Mouse (Mus musculus) thymus, postnatal 36 days (tissue): Measurements from ENCODE around the gene Lbr.

Experiments used
- DNase-seq, 2 experiments: peaks; one replicate each; pipeline ENCODE4 v3.0.0; 2022; ENCODE audit warnings: mixed read lengths in 2 of 2

The Lbr gene

GRCm38 (mm10) chr1:181851521-181852310 lies 8.9 kb upstream of the Lbr start:
- DNase-seq, result peak in 1 of 2 experiments; percentile 23

- DNase-seq, result no peak
Measured at GRCm38 (mm10) chr1:181850441-181850840, 7.6 kb upstream of the Lbr start.

- no peak for DNase-seq
Measured at GRCm38 (mm10) chr1:181848210-181848609, 5.4 kb upstream of the Lbr start.

DNA sequence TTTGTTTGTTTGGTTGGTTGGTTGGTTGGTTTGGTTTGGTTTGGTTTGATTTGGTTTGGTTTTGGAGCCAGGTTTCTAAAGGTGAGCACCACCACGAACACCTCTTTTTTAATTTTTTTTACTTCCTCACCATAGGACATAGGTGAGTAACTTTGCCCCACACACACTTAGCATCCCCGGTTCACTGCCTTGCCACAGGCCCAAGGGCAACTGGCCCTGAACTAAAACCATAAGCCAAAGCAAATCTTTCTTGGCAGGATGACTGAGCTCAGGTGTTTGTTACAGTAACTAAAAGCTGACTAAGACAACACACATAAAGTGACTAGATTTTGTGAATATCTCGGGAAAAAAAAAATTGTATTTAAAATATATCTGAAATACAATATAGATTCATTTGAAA lies 4.5 kb upstream of the Lbr start:
- no peak for DNase-seq

DNA sequence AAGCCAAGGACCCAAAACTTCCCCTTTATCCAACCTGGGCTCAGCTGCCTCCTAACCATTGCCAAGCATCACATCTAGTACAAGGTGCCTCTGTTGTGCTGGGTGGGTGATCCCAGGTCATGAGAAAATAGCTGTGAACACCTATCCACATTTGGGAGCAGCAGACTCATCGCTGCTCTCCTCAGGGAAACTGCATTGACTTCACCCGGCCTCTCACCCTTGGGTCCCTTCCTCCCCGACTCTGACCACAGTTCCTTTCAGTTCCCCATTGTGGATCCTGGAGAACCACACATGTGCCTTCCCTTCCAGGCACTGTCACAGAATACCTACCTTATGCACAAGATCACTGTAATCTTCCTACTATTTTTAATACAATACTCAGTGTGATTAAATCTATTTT lies 2.9 kb upstream of the Lbr start:
- DNase-seq, result no peak

DNA sequence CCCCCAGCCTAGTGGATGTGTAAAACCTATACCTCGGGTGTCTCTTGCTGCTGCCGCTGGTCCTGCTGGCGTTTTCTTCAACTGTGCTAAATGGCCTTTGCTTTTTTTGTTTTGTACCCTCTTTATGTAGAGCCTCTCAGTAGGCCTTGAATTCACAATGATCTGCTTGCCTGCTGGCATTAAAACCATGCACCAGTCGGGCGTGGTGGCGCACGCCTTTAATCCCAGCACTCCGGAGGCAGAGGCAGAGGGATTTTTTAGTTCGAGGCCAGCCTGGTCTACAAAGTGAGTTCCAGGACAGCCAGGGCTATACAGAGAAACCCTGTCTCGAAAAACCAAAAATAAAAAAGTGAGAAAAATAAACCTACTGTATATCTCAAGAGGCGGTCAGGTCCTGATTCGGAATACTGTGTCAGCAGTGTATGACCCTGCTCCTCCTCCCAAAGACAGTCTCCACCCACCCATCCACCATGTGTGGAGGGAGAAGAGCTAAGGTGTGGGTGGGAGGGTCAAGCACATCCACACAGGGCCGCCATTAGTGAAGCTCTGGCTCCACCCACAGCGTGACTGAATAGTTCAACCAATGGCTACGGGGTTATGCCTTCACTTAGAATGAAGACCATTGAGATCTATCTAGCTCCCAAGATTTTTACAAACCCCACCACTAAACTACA lies 2.2 kb upstream of the Lbr start:
- DNase-seq, result peak in 1 of 2 experiments; percentile 12

- peak; percentile 93 to 94 for DNase-seq
Measured at GRCm38 (mm10) chr1:181841864-181842672, 778 bp downstream of the Lbr start.

DNA sequence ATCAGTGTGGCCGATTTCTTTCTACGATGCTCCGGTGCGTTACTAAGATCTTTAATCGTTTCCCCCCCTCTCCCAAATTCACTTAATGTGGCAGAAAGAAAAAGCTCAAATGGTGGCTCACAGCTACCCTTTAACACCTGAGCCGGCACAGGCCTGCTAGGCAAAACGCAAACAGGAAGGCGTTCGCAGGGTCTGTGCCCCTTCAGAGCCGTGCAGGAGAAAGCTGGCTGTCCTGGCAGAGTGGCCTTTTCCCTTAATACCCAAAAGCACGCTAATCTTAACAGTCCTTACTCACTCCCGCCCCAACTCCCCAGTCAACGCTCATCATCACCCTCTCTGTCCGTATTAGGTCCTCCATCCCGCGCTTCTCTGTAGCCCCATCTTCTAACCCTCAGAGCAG lies 1.4 kb downstream of the Lbr start:
- DNase-seq, result peak; percentile 58 to 70

DNA sequence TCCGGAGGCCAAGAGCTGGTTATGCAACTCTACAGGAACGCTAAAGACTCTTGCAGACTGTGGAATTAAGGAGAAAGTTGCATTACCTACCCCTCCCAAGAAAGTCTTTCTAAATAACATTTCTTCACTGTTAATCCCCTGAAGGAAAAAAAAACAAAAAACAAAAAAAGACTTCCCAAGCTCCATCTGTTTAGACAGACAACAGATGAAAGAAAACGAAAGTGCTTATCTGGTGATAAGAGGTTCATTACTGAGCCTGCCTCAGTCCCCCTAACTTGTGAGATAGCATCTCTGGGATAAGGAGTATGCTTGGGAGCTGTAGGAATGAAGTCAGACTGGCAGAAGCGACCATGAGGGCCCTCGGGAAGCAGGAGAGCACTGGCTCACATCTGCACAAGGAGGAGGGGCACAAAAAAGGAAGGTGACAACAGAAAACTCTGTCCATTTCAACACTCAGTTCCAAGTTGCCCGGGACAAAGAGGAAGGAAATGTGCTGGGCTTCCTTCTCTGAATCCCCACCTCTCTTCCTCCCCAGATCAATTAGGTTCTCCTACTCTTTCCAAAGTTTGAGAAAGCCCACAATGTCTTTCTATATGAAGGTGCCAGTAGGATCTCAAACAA lies 3.0 kb downstream of the Lbr start:
- peak in 1 of 2 experiments; percentile 24 for DNase-seq

DNA sequence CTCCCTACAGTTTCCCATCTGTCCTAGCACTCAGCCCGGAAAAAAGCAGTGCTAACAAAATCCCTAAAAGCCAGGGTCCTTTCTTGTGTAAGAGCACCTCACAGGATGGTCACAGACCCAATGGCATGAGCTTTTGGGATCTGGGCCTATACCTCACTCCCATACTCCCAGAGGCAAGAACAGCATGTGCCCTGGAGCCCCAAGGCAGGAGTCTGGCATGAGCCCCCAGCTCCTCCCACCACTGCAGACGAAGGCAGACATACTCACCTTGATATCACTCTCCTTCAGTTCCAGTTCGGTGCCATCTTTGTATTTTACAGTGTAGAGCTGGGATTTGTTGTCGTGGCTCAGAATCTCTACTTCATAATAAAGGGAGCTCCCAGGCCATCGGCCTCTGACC lies 4.7 kb downstream of the Lbr start:
- no peak for DNase-seq

- DNase-seq, result no peak
Measured at GRCm38 (mm10) chr1:181833143-181833542, 9.7 kb downstream of the Lbr start.

GRCm38 (mm10) chr1:181832720-181833119 lies 10.1 kb downstream of the Lbr start:
- no peak for DNase-seq

GRCm38 (mm10) chr1:181828365-181828764 lies 14.5 kb downstream of the Lbr start:
- peak; percentile 71 for DNase-seq

- DNase-seq, result no peak
Measured at GRCm38 (mm10) chr1:181826716-181827115, 16.1 kb downstream of the Lbr start.

- DNase-seq, result no peak
Measured at GRCm38 (mm10) chr1:181811481-181812223, 31.2 kb downstream of the Lbr start.

DNA sequence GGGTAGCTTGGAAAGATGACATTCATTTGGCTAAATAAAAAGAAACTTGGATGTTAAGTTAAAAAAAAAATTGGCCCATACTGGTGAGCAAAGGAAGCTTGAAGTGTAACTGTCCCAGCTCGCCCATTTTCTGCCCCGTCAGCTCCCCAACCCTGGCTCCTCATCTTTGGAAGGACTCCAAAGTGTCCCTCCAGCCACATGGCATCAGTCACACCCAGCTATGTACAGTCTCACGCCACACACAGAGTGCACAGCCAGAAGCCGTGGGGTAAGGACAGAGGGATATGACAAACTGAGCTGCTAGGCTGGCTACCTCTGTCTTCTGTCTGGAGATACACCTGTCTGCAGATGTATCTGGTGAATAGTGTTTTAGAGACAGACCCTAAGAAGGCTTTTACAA lies 42.2 kb downstream of the Lbr start:
- DNase-seq, result no peak

GRCm38 (mm10) chr1:181799911-181800310 lies 42.9 kb downstream of the Lbr start:
- DNase-seq, result no peak

DNA sequence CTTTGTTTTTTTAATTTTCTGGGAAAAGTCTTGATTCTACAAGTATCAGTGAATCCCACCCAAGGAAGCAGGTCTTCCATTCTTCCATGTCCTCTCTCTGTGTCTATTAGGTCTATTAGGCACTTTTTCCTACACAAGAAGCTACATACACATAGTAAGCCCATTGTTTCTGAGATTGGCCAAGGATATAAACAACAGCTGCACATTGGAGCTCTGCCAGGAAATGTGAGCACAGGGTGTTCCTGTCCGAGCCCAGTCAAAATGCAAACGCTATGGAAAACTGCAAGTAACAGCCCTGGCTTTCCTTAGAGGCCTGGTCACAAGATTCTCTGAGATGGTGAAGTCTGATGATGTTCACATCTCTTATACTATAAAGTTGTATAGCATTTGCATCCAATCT lies 49.3 kb downstream of the Lbr start:
- DNase-seq, result no peak

DNA sequence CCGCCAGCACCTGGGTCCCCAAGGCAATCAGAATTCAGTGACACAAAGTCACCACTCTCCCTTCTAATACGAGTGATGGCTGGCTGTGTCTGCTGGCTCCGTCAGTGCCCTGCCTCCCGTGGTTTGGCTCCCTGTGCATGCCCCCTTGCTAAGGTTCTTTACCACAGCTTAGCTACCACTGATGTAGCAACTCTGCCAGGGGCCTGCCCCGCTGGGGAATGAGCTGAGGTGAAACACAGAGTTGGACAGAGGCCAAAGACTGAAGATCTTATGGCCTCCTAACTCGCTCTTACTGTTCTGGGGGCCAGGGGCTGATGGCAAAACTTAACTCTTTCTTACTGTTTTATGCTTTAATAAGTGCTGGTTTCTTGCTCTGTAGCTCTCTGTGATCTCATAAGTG lies 52.9 kb downstream of the Lbr start:
- DNase-seq, result no peak

DNA sequence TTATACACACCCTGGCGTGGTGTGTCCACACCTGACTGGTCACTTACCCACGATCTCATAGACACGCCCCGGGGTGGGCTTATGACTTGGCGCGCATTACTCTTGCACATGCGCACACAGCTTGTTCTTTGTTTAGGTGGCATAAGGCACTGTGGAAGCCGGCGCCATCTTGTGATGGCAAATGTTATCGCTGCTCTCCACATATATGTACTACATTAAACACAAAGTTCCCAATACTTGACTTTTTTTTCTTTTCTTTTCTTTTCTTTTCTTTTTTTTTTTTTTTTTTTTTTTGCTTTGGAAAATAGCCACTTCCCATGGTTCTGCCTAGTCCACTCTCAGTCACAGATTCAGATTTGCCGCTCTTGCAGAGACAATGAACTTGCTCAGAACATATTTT lies 60.2 kb downstream of the Lbr start:
- DNase-seq, result peak in 1 of 2 experiments; percentile 9

DNA sequence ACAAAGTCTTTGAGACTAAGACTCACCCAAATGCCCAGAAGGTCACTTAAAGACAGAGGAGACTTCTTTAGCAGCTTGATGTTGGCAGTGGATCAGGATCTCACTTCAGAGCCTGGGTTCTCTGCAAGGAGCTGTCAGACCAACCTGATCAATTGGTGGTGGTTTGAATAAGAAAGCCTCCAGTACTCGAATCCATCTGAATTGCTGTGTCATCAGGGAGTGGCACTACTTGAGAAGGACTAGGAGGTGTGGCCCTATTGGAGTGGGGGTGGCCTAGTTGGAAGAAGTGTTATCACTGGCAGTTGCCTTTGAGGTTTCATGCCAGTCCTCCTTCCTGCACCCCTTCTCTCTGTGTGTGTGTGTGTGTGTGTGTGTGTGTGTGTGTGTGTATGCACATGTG lies 66.3 kb downstream of the Lbr start:
- no peak for DNase-seq

- no peak for DNase-seq
Measured at GRCm38 (mm10) chr1:181771871-181772270, 71.0 kb downstream of the Lbr start.
